Mouse (Mus musculus) MEL (cell line): ENCODE measurements at regions not wholly inside any gene's neighbourhood (a gene's known extent, or its start where the extent isn't known, plus 50 kb on each side); places are given as distances from the start of the nearest gene placed in this dataset.

ENCODE experiments used
- DNase-seq: peaks from one replicate; pipeline ENCODE4 v3.0.0; 2011; ENCODE audit warnings: low read depth, low spot score
- H3K27ac ChIP-seq: 2 replicates; pipeline ENCODE4 v1.5.1; 2012; ENCODE audit warnings: low read depth, mild to moderate bottlenecking, control low read depth, low read length, moderate library complexity; ENCODE audit not compliant: control insufficient read depth
- H3K27me3 ChIP-seq, 2 experiments: fragments of 150-350 bp in 1 of 2; sonication (generic) in 1 of 2; 2 replicates each; pipeline ENCODE4 v1.6.1; 2012; ENCODE audit warnings: low read length in 2 of 2, mild to moderate bottlenecking in 2 of 2, improper control_type of control experiment in 1 of 2, moderate library complexity in 1 of 2; ENCODE audit not compliant: insufficient read depth in 2 of 2, control insufficient read depth in 1 of 2
- H3K36me3 ChIP-seq, 2 experiments: 2 replicates each; pipeline ENCODE4 v1.6.1; 2012 to 2014; ENCODE audit warnings: low read length in 2 of 2, improper control_type of control experiment in 1 of 2, inconsistent platforms in 1 of 2, mild to moderate bottlenecking in 1 of 2; ENCODE audit not compliant: insufficient read depth in 2 of 2, control insufficient read depth in 1 of 2
- H3K4me1 ChIP-seq, 2 experiments: fragments of 150-350 bp in 1 of 2; sonication (generic) in 1 of 2; 2 replicates each; pipeline ENCODE4 v1.6.1; 2012; ENCODE audit warnings: low read length in 2 of 2, improper control_type of control experiment in 1 of 2, mild to moderate bottlenecking in 1 of 2; ENCODE audit not compliant: insufficient read depth in 2 of 2, control insufficient read depth in 1 of 2
- H3K4me3 ChIP-seq, 2 experiments: fragments of 150-350 bp in 1 of 2; sonication (generic) in 1 of 2; 2 replicates each; pipeline ENCODE4 v1.5.1; 2012; ENCODE audit warnings: low read depth in 2 of 2, low read length in 2 of 2, mild to moderate bottlenecking in 2 of 2, moderate library complexity in 2 of 2, control low read depth in 1 of 2, improper control_type of control experiment in 1 of 2; ENCODE audit not compliant: control insufficient read depth in 1 of 2, insufficient read depth in 1 of 2
- H3K79me2 ChIP-seq: 2 replicates; pipeline ENCODE4 v1.6.1; 2012; ENCODE audit warnings: mild to moderate bottlenecking, low read length, moderate library complexity; ENCODE audit not compliant: control insufficient read depth, poor library complexity, insufficient read depth
- H3K9ac ChIP-seq: 2 replicates; pipeline ENCODE4 v1.6.1; 2012; ENCODE audit warnings: low read depth, mild to moderate bottlenecking, control low read depth, low read length, moderate library complexity; ENCODE audit not compliant: control insufficient read depth, poor library complexity, severe bottlenecking
- H3K9me3 ChIP-seq: fragments of 150-350 bp; sonication (generic); replicated peaks from 2 replicates; pipeline ENCODE4 v1.6.1; 2012; ENCODE audit warnings: mild to moderate bottlenecking, low read length, improper control_type of control experiment, moderate library complexity; ENCODE audit not compliant: insufficient read depth
- BHLHE40 ChIP-seq: IDR thresholded peaks from 2 replicates; pipeline ENCODE4 v1.6.1; 2012; ENCODE audit warnings: low read depth, mild to moderate bottlenecking, inconsistent platforms, low read length, improper control_type of control experiment, borderline replicate concordance
- E2F4 ChIP-seq: IDR thresholded peaks from 2 replicates; pipeline ENCODE4 v1.6.1; 2011; ENCODE audit warnings: low read depth, low read length, improper control_type of control experiment, borderline replicate concordance
- ELF1 ChIP-seq: IDR thresholded peaks from 2 replicates; pipeline ENCODE4 v1.6.1; 2014; ENCODE audit warnings: low read depth, mild to moderate bottlenecking, inconsistent platforms, low read length, improper control_type of control experiment, moderate library complexity
- EP300 ChIP-seq, 2 experiments: IDR thresholded peaks; 2 replicates each; pipeline ENCODE4 v1.6.1; 2011; ENCODE audit warnings: improper control_type of control experiment in 2 of 2, low read length in 2 of 2, low read depth in 1 of 2, mild to moderate bottlenecking in 1 of 2
- ETS1 ChIP-seq: IDR thresholded peaks from 2 replicates; pipeline ENCODE4 v1.6.1; 2012; ENCODE audit warnings: low read depth, mild to moderate bottlenecking, inconsistent platforms, low read length, improper control_type of control experiment, moderate library complexity
- GABPA ChIP-seq: IDR thresholded peaks from 2 replicates; pipeline ENCODE4 v1.6.1; 2012; ENCODE audit warnings: low read depth, mild to moderate bottlenecking, inconsistent platforms, low read length, improper control_type of control experiment, moderate library complexity
- GATA1 ChIP-seq: IDR thresholded peaks from 2 replicates; pipeline ENCODE4 v1.6.1; 2011; ENCODE audit warnings: low read depth, low read length, improper control_type of control experiment
- JUND ChIP-seq: IDR thresholded peaks from 2 replicates; pipeline ENCODE4 v1.6.1; 2011; ENCODE audit warnings: low read depth, mild to moderate bottlenecking, improper control_type of control experiment, low read length
- KAT2A ChIP-seq: conservative IDR thresholded peaks from 2 replicates; pipeline ENCODE4 v1.6.1; 2012; ENCODE audit warnings: low read depth, low read length, improper control_type of control experiment, inconsistent platforms
- MAX ChIP-seq: IDR thresholded peaks from 2 replicates; pipeline ENCODE4 v1.6.1; 2011; ENCODE audit warnings: low read length, improper control_type of control experiment
- MAZ ChIP-seq: IDR thresholded peaks from 2 replicates; pipeline ENCODE4 v1.6.1; 2012; ENCODE audit warnings: low read depth, mild to moderate bottlenecking, inconsistent platforms, low read length, improper control_type of control experiment
- MYB ChIP-seq: IDR thresholded peaks from 2 replicates; pipeline ENCODE4 v1.6.1; 2011; ENCODE audit warnings: mild to moderate bottlenecking, low read depth, low read length, improper control_type of control experiment
- NELFE ChIP-seq: IDR thresholded peaks from 2 replicates; pipeline ENCODE4 v1.6.1; 2011; ENCODE audit warnings: low read depth, low read length, improper control_type of control experiment
- POLR2AphosphoS5 ChIP-seq: IDR thresholded peaks from 2 replicates; pipeline ENCODE4 v1.6.1; 2012; ENCODE audit warnings: low read depth, borderline replicate concordance, mild to moderate bottlenecking, inconsistent platforms, low read length, moderate library complexity, mixed read lengths
- RCOR1 ChIP-seq: IDR thresholded peaks from 2 replicates; pipeline ENCODE4 v1.6.1; 2012; ENCODE audit warnings: low read depth, mild to moderate bottlenecking, inconsistent platforms, low read length, improper control_type of control experiment
- TAL1 ChIP-seq: IDR thresholded peaks from 2 replicates; pipeline ENCODE4 v1.6.1; 2012; ENCODE audit warnings: mild to moderate bottlenecking, inconsistent platforms, low read length, moderate library complexity, mixed read lengths
- TCF12 ChIP-seq: IDR thresholded peaks from 2 replicates; pipeline ENCODE4 v1.6.1; 2014; ENCODE audit warnings: low read depth, mild to moderate bottlenecking, inconsistent platforms, low read length, improper control_type of control experiment, moderate library complexity
- UBTF ChIP-seq: IDR thresholded peaks from 2 replicates; pipeline ENCODE4 v1.6.1; 2012; ENCODE audit warnings: low read depth, mild to moderate bottlenecking, inconsistent platforms, low read length, improper control_type of control experiment, moderate library complexity, borderline replicate concordance; ENCODE audit not compliant: insufficient read depth
- USF2 ChIP-seq, 2 experiments: IDR thresholded peaks; 2 replicates each; pipeline ENCODE4 v1.6.1; 2011 to 2012; ENCODE audit warnings: improper control_type of control experiment in 2 of 2, low read length in 2 of 2, borderline replicate concordance in 1 of 2, inconsistent platforms in 1 of 2, low read depth in 1 of 2, mild to moderate bottlenecking in 1 of 2; ENCODE audit not compliant: insufficient read depth in 1 of 2
- ZC3H11A ChIP-seq: IDR thresholded peaks from 2 replicates; pipeline ENCODE4 v1.6.1; 2012; ENCODE audit warnings: low read depth, mild to moderate bottlenecking, inconsistent platforms, low read length, improper control_type of control experiment
- ZKSCAN1 ChIP-seq: IDR thresholded peaks from 2 replicates; pipeline ENCODE4 v1.6.1; 2012; ENCODE audit warnings: low read depth, mild to moderate bottlenecking, inconsistent platforms, low read length, improper control_type of control experiment, moderate library complexity
- ZMIZ1 ChIP-seq: IDR thresholded peaks from 2 replicates; pipeline ENCODE4 v1.6.1; 2012; ENCODE audit warnings: low read depth, mild to moderate bottlenecking, inconsistent platforms, low read length, improper control_type of control experiment, moderate library complexity
- ZNF384 ChIP-seq: IDR thresholded peaks from 2 replicates; pipeline ENCODE4 v1.6.1; 2012; ENCODE audit warnings: low read depth, mild to moderate bottlenecking, inconsistent platforms, low read length, improper control_type of control experiment

DNA sequence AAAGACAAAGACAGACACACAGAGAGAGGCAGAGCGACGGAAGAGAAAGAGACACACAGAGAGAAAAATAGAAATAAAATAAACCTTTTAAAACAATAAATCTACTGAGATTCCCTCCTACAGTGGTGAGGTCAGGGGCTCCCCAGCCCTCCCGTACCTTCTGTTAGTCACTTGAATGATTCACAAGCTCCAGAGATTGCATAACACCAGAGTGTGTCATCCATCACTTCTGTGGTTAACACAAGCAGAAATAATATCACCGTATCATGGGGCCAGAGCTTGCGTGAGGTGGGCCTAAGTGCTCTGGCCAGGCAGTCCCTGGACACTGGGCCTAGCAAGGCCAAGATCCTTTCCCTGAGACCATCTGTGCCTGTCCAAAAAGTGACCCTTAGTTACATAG is 93.9 kb downstream of the Nptx2 start:
- Histone ChIP-seq H3K9ac (no peak overlapping the region), H3K79me2 (no peaks in the 10 kb centered on the region), H3K4me3 (no peak overlapping the region), H3K4me1 (no peaks in the 10 kb centered on the region), H3K36me3 (no peaks in the 10 kb centered on the region), H3K27ac (no peak overlapping the region), H3K27me3 (no peaks in the 10 kb centered on the region), H3K9me3 (no peaks in the 10 kb centered on the region)
- TF ChIP-seq MAX (no peak), POLR2AphosphoS5 (no peak), ZC3H11A (no peak), TAL1 (no peak), ELF1 (no peak), RCOR1 (no peak), ZNF384 (no peak)
- DNase-seq: no peak

DNA sequence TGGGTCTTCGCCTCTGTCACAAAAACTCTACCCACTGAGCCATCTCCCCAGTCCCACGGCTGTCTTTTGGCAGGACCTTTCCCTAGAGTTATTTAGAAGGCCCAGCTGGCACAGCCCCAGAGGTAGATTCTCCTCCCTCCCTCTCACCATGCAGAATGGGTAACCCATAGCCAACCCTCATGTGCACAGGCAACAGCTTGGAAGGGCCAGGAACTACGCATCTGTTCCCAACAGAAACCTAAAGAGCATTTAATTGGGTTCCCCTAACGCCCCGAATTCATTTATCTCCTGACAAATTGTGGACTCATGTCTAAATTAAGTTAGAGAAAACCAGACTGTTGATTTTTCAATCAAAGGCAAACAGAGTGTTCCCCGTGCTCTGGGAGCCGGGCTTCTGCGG is 97.1 kb downstream of the Nptx2 start:
- no peak for DNase-seq
- Histone ChIP-seq H3K9ac (no peak overlapping the region), H3K36me3 (no peaks in the 10 kb centered on the region), H3K4me3 (no peak overlapping the region), H3K27me3 (no peaks in the 10 kb centered on the region), H3K79me2 (no peaks in the 10 kb centered on the region), H3K4me1 (no peaks in the 10 kb centered on the region), H3K9me3 (no peaks in the 10 kb centered on the region), H3K27ac (no peak overlapping the region)
- TF ChIP-seq MAZ (no peak), GABPA (no peak), GATA1 (no peak), NELFE (no peak), E2F4 (no peak), EP300 (IDR thresholded peaks at IDR 0.05; ENCODE audit: low read depth in 1 of 2, low read length in 2 of 2) (no peak), JUND (no peak), ETS1 (no peak), UBTF (no peak), ZC3H11A (no peak), KAT2A (no peak), BHLHE40 (no peak), TAL1 (no peak), TCF12 (no peak), MYB (no peak), ELF1 (no peak), USF2 (IDR thresholded peaks at IDR 0.05; ENCODE audit: borderline replicate concordance in 1 of 2, insufficient read depth in 1 of 2, low read depth in 1 of 2, low read length in 2 of 2) (no peak), ZKSCAN1 (no peak), ZMIZ1 (no peak)
